Mouse (Mus musculus) limb, embryonic 14.5 days (tissue): ENCODE results near the gene Cdk16. TPM values are rescaled to one million over a fixed set of nuclear protein-coding genes. Genes with fewer than 3 reads are reported as not detected.
A peak's percentile ranks its signal among the peaks of the same experiment; 100 is the strongest.

Experiments
- ATAC-seq: fragments of 200-750 bp; cut with Nextera tagmentation; 2 replicates; pipeline ENCODE4 v1.8.0; 2017; ENCODE audit warnings: low read depth, moderate number of reproducible peaks, moderate TSS enrichment; ENCODE audit not compliant: low FRiP score
- DNase-seq: peaks from one replicate; pipeline ENCODE4 v3.0.0-alpha.2; 2015; ENCODE audit warnings: low spot score
- H3K27ac ChIP-seq: fragments of 300-500 bp; sonication (generic); replicated peaks from 2 replicates; pipeline ENCODE4 v1.5.1; 2014; ENCODE audit warnings: low read depth, mild to moderate bottlenecking, low read length, moderate library complexity, mixed read lengths
- H3K27me3 ChIP-seq: fragments of 300-500 bp; sonication (generic); 2 replicates; pipeline ENCODE4 v1.6.1; 2014; ENCODE audit warnings: low read length, mixed read lengths; ENCODE audit not compliant: control insufficient read depth, insufficient read depth
- H3K36me3 ChIP-seq: fragments of 300-500 bp; sonication (generic); 2 replicates; pipeline ENCODE4 v1.6.1; 2014; ENCODE audit warnings: mild to moderate bottlenecking, low read length, moderate library complexity, mixed read lengths; ENCODE audit not compliant: control insufficient read depth, insufficient read depth
- H3K4me1 ChIP-seq: fragments of 300-500 bp; sonication (generic); 2 replicates; pipeline ENCODE4 v1.6.1; 2014; ENCODE audit warnings: antibody characterized with exemption, low read length, mixed read lengths; ENCODE audit not compliant: control insufficient read depth, insufficient read depth
- H3K4me2 ChIP-seq: fragments of 300-500 bp; sonication (generic); replicated peaks from 2 replicates; pipeline ENCODE4 v1.6.1; 2014; ENCODE audit warnings: low read depth, mild to moderate bottlenecking, low read length, moderate library complexity; ENCODE audit not compliant: severe bottlenecking
- H3K4me3 ChIP-seq: fragments of 300-500 bp; sonication (generic); replicated peaks from 2 replicates; pipeline ENCODE4 v1.5.1; 2014; ENCODE audit warnings: low read length
- H3K9ac ChIP-seq: fragments of 300-500 bp; sonication (generic); 2 replicates; pipeline ENCODE4 v1.6.1; 2014; ENCODE audit warnings: mild to moderate bottlenecking, low read depth, low read length, moderate library complexity; ENCODE audit not compliant: severe bottlenecking
- H3K9me3 ChIP-seq: fragments of 300-500 bp; sonication (generic); 2 replicates; pipeline ENCODE4 v1.6.1; 2016; ENCODE audit warnings: low read length; ENCODE audit not compliant: control insufficient read depth
- POLR2A ChIP-seq: fragments of 200-500 bp; IDR thresholded peaks from 2 replicates; pipeline ENCODE4 v1.8.0; 2012; ENCODE audit warnings: inconsistent platforms, mild to moderate bottlenecking, moderate library complexity, borderline replicate concordance; ENCODE audit not compliant: insufficient read depth, insufficient read length; ENCODE audit errors: extremely low read depth
- WGBS: fragments of 180-500 bp; shearing (Covaris S2); extraction: QIAGEN DNeasy Blood & Tissue Kit; methylation state at CpG from one replicate; pipeline ENCODE4 v1.1.7; 2014; 5-methylcytosine and 5-hydroxymethylcytosine counted together
- polyA plus RNA-seq, 2 experiments: library from polyadenylated mRNA; depleted of rRNA in 1 of 2; stranded (reverse) in 1 of 2; unstranded in 1 of 2; fragments of >200 nt; fragmentation: Nextera tagmentation in 1 of 2; extraction: Ambion mirVana in 1 of 2; gene quantifications; 2 replicates each; pipeline versions ENCODE4 v1.2.1 to v1.2.3; 2012 to 2014

Gene Cdk16
- polyA plus RNA-seq, 2 experiments, result 102 to 256 TPM

DNA sequence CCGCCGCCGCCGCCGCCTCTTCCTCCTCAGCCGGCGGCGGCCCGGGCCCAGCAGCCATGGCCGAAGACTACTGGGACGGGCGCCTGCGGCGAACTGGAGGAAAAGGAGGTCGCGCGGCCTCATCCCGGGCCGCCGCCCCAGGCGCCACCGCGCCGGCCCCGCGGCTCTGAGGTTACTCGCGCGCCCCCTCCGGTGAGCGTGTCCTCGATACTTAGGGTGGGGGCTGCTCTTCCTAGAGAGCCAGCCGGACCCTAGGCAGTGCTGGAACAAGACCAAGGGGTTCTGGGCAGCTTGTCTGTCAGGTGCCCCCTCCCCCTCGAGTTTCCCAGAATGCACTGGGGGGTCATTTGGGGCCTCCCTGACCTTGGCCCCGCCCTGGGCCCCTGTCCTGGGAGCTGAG lies 861 bp downstream of the Cdk16 start:
- H3K4me3 ChIP-seq, result peak overlapping the region; percentile 58
- no peaks in the 10 kb centered on the region for H3K9me3 ChIP-seq
- ATAC-seq, result peak; percentile 21
- DNase-seq, result peak; percentile 42
- WGBS, result 16% methylated on average over 3 of the region's 35 CpGs
- H3K27ac ChIP-seq, result peak overlapping the region; percentile 91
- no peaks in the 10 kb centered on the region for H3K27me3 ChIP-seq
- no peak for TF ChIP-seq POLR2A
- H3K4me1 ChIP-seq, result no peaks in the 10 kb centered on the region
- H3K9ac ChIP-seq, result peak overlapping the region; percentile 78
- H3K36me3 ChIP-seq, result peaks cover 4% of the 10 kb centered on the region; the same call in 1 of the 2 replicates
- H3K4me2 ChIP-seq, result peak overlapping the region; percentile 56

DNA sequence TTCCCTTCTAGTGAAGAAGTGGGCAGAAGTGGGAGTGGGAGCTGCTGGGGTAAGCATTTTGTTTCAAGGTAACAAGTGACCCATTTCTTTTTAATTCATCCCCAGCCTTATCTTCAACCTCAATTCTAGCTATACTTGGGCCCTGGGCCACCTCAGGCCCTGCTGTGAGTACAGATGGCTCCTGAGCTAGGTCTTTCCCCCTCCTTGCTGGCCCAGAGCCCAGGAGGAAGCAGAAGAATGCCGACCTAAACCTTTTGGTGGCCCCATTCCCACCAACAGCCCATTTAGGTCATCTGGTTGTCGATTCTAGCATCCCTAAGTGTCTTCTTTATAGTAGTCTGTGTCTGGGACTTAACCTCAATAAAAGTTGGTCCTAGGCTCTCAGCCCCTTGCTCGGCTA lies 3.8 kb downstream of the Cdk16 start:
- peaks cover 22% of the 10 kb centered on the region for H3K36me3 ChIP-seq
- 64% methylated on average over 3 of the region's 3 CpGs for WGBS
- DNase-seq (no peak), ATAC-seq (no peak)
- H3K4me1 ChIP-seq, result no peaks in the 10 kb centered on the region
- H3K4me2 ChIP-seq, result no peak overlapping the region
- H3K4me3 ChIP-seq, result no peak overlapping the region
- no peak for TF ChIP-seq POLR2A
- no peak overlapping the region for H3K9ac ChIP-seq
- H3K27me3 ChIP-seq, result no peaks in the 10 kb centered on the region
- H3K9me3 ChIP-seq, result no peaks in the 10 kb centered on the region
- H3K27ac ChIP-seq, result no peak overlapping the region

DNA sequence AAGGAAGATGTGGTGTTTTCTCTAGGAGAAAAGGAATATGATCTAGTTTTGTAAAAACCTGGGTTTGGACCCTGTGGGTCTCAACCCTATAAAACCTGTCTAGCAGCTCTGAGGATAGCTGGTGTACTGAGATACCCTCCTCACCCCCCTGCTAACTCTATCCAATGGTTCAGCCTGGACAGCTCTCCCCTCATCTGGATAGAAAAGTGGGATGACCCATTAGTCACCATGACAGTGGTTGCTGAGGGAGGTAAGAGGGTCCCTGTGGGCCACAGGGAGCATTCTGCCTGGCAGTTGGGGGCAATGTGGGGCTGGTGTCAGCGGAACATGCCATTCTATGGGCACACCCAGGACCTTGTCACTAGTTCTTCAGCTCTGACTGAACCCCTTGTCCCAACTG lies 4.9 kb downstream of the Cdk16 start:
- H3K36me3 ChIP-seq, result peaks cover 31% of the 10 kb centered on the region
- ATAC-seq, result no peak
- TF ChIP-seq POLR2A, result no peak
- no peak for DNase-seq
- 80% methylated on average over 1 of the region's 1 CpGs for WGBS
- H3K4me2 ChIP-seq, result no peak overlapping the region
- H3K9me3 ChIP-seq, result no peaks in the 10 kb centered on the region
- no peak overlapping the region for H3K4me3 ChIP-seq
- H3K27ac ChIP-seq, result no peak overlapping the region
- no peaks in the 10 kb centered on the region for H3K4me1 ChIP-seq
- H3K27me3 ChIP-seq, result no peaks in the 10 kb centered on the region
- no peak overlapping the region for H3K9ac ChIP-seq

DNA sequence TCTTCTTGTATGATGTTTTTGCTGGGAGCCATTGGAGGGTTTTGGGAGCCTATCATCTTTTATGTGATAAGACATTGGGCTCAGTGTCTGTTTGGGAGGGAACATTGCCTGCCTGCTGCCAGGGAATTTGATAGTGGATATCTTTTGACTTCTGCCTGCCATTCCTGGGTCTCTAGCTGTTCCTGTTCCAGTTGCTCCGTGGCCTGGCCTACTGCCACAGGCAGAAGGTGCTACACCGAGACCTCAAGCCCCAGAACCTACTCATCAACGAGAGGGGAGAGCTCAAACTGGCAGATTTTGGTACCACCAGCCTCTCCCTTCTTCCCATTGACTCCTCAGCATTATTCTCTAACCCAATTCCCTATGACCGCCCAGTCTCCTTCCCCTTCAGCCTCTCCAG lies 8.1 kb downstream of the Cdk16 start:
- no peak overlapping the region for H3K4me2 ChIP-seq
- TF ChIP-seq POLR2A, result no peak
- 79% methylated on average over 4 of the region's 4 CpGs for WGBS
- H3K27me3 ChIP-seq, result no peaks in the 10 kb centered on the region
- H3K9ac ChIP-seq, result no peak overlapping the region
- no peak overlapping the region for H3K27ac ChIP-seq
- H3K36me3 ChIP-seq, result peaks cover 44% of the 10 kb centered on the region
- H3K4me1 ChIP-seq, result no peaks in the 10 kb centered on the region
- no peak for ATAC-seq
- H3K9me3 ChIP-seq, result no peaks in the 10 kb centered on the region
- no peak overlapping the region for H3K4me3 ChIP-seq
- no peak for DNase-seq

DNA sequence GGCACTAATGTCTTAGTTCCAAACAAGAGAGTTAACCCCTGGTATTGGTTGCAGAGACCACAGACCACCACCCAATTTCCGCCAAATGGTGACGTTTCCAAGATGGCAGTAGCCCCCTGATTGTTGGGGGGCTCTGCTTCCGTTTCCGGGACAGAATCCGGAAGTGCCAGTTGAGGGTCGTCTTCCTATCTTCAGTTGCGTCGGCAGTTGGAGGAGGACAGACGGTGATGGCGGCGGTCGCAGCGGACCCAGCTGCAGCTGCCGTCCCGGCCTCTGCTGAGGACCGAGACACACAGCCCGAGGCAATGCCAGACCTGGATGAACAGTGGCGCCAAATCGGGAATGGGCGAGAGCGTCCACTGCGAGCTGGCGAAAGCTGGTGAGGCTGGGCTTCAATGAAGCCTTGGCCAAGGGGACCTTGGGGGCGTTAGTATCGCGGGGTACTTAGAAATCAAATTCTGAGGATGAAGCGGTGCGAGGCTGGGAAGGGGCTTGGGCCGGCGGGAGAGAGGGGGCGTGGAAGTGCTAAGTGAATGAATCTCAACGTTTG lies 16.1 kb downstream of the Cdk16 start, which contains the start of gene Usp11:
Gene Usp11 (plus strand): TSS at position 166 of the 550 bp plus-strand sequence.
- ATAC-seq, result peak; percentile 69
- Histone ChIP-seq H3K36me3 (peaks cover 8% of the 10 kb centered on the region), H3K4me3 (peak within 1 kb of the TSS; percentile 55), H3K4me2 (peak within 1 kb of the TSS; percentile 43), H3K9me3 (no peaks in the 10 kb centered on the region), H3K4me1 (no peaks in the 10 kb centered on the region), H3K9ac (peak within 1 kb of the TSS; percentile 65), H3K27me3 (no peaks in the 10 kb centered on the region), H3K27ac (peak within 1 kb of the TSS; percentile 92)
- DNase-seq, result peak; percentile 69
- 30% methylated on average over 32 of the region's 32 CpGs for WGBS
- peak; percentile 21; the same call in 1 of the 2 replicates for TF ChIP-seq POLR2A
